Mouse (Mus musculus) hindbrain, embryonic 10.5 days (tissue): ENCODE data around the gene Hdac1. TPM values are rescaled to one million over a fixed set of nuclear protein-coding genes. Genes with fewer than 3 reads are reported as not detected.

Source experiments
- DNase-seq: peaks from one replicate; pipeline ENCODE4 v3.0.0-alpha.2; 2017; ENCODE audit warnings: low spot score
- H3K27ac ChIP-seq: fragments of 300-500 bp; sonication (generic); 2 replicates; pipeline ENCODE4 v1.5.1; 2016; ENCODE audit warnings: mild to moderate bottlenecking, moderate library complexity
- H3K27me3 ChIP-seq: fragments of 300-500 bp; sonication (generic); 2 replicates; pipeline ENCODE4 v1.6.1; 2016; ENCODE audit warnings: mild to moderate bottlenecking; ENCODE audit not compliant: poor library complexity, insufficient read depth, severe bottlenecking
- H3K36me3 ChIP-seq: fragments of 300-500 bp; sonication (generic); 2 replicates; pipeline ENCODE4 v1.6.1; 2016; ENCODE audit warnings: mild to moderate bottlenecking, moderate library complexity
- H3K4me1 ChIP-seq: fragments of 300-500 bp; sonication (generic); replicated peaks from 2 replicates; pipeline ENCODE4 v1.6.1; 2016; ENCODE audit warnings: mild to moderate bottlenecking
- H3K4me3 ChIP-seq: fragments of 300-500 bp; sonication (generic); 2 replicates; pipeline ENCODE4 v1.5.1; 2016; ENCODE audit warnings: mild to moderate bottlenecking, moderate library complexity
- H3K9me3 ChIP-seq: fragments of 300-500 bp; sonication (generic); 2 replicates; pipeline ENCODE4 v1.6.1; 2016; ENCODE audit warnings: mild to moderate bottlenecking, moderate library complexity
- whole genome bisulfite sequencing: fragments of 180-500 bp; shearing (Covaris S2); methylation state at CpG from one replicate; pipeline ENCODE4 v1.1.7; 2016; 5-methylcytosine and 5-hydroxymethylcytosine counted together
- polyA plus RNA-seq: library from polyadenylated mRNA; unstranded; fragments of >200 nt; fragmentation: Nextera tagmentation; extraction: Ambion mirVana; gene quantifications from 2 replicates; pipeline ENCODE4 v1.2.1, GENCODE M21; 2016

The Hdac1 gene
- polyA plus RNA-seq, 1 experiment from 2014 or later, result 241 TPM

- DNase-seq, result no peak
- Histone ChIP-seq H3K27me3 (no peaks in the 10 kb centered on the region), H3K9me3 (no peaks in the 10 kb centered on the region), H3K4me1 (peaks cover 46% of the 10 kb centered on the region), H3K27ac (no peak overlapping the region), H3K36me3 (no peaks in the 10 kb centered on the region), H3K4me3 (no peak overlapping the region)
- WGBS, result 80% methylated on average over 11 of the region's 11 CpGs
Measured at GRCm38 (mm10) chr4:129502901-129503444, 39.5 kb downstream of the Hdac1 start.

GRCm38 (mm10) chr4:129502327-129502888, 40.1 kb downstream of the Hdac1 start:
- H3K4me1 ChIP-seq, result peaks cover 42% of the 10 kb centered on the region
- no peak for DNase-seq
- H3K36me3 ChIP-seq, result no peaks in the 10 kb centered on the region
- no peak overlapping the region for H3K27ac ChIP-seq
- no peak overlapping the region for H3K4me3 ChIP-seq
- no peaks in the 10 kb centered on the region for H3K9me3 ChIP-seq
- H3K27me3 ChIP-seq, result no peaks in the 10 kb centered on the region
- 75% methylated on average over 9 of the region's 9 CpGs for WGBS

- no peaks in the 10 kb centered on the region for H3K36me3 ChIP-seq
- H3K4me1 ChIP-seq, result peaks cover 54% of the 10 kb centered on the region
- H3K27me3 ChIP-seq, result no peaks in the 10 kb centered on the region
- peak overlapping the region; percentile 87 for H3K27ac ChIP-seq
- WGBS, result 2% methylated on average over 49 of the region's 49 CpGs
- H3K9me3 ChIP-seq, result no peaks in the 10 kb centered on the region
- peak overlapping the region; percentile 67 for H3K4me3 ChIP-seq
- DNase-seq, result peak; percentile 96
Measured at GRCm38 (mm10) chr4:129500607-129501566, 41.6 kb downstream of the Hdac1 start.

- no peak for DNase-seq
- no peaks in the 10 kb centered on the region for H3K36me3 ChIP-seq
- peak overlapping the region; percentile 67 for H3K4me3 ChIP-seq
- 79% methylated on average over 8 of the region's 8 CpGs for WGBS
- H3K27ac ChIP-seq, result peak overlapping the region; percentile 87
- no peaks in the 10 kb centered on the region for H3K27me3 ChIP-seq
- H3K9me3 ChIP-seq, result no peaks in the 10 kb centered on the region
- peaks cover 59% of the 10 kb centered on the region for H3K4me1 ChIP-seq
Measured at GRCm38 (mm10) chr4:129500017-129500416, 42.5 kb downstream of the Hdac1 start.

- Histone ChIP-seq H3K4me3 (no peak overlapping the region), H3K9me3 (no peaks in the 10 kb centered on the region), H3K27ac (peak overlapping the region; percentile 66), H3K27me3 (no peaks in the 10 kb centered on the region), H3K4me1 (peaks cover 52% of the 10 kb centered on the region), H3K36me3 (no peaks in the 10 kb centered on the region)
- DNase-seq, result no peak
- 68% methylated on average over 3 of the region's 3 CpGs for WGBS
Measured at GRCm38 (mm10) chr4:129498941-129499340, 43.6 kb downstream of the Hdac1 start.

- DNase-seq, result no peak
- Histone ChIP-seq H3K36me3 (no peaks in the 10 kb centered on the region), H3K27me3 (peaks cover 14% of the 10 kb centered on the region), H3K4me1 (peaks cover 50% of the 10 kb centered on the region), H3K9me3 (no peaks in the 10 kb centered on the region), H3K27ac (peak overlapping the region; percentile 62), H3K4me3 (no peak overlapping the region)
- 43% methylated on average over 6 of the region's 6 CpGs for WGBS
Measured at GRCm38 (mm10) chr4:129496631-129497030, 45.9 kb downstream of the Hdac1 start.

- Histone ChIP-seq H3K9me3 (no peaks in the 10 kb centered on the region), H3K4me1 (peaks cover 51% of the 10 kb centered on the region), H3K27ac (peak overlapping the region; percentile 62), H3K4me3 (no peak overlapping the region), H3K27me3 (peaks cover 22% of the 10 kb centered on the region), H3K36me3 (no peaks in the 10 kb centered on the region)
- 32% methylated on average over 16 of the region's 16 CpGs for WGBS
- DNase-seq, result no peak
Measured at GRCm38 (mm10) chr4:129495672-129496562, 46.6 kb downstream of the Hdac1 start.

GRCm38 (mm10) chr4:129494681-129495080, 47.8 kb downstream of the Hdac1 start:
- H3K4me1 ChIP-seq, result peaks cover 46% of the 10 kb centered on the region
- 76% methylated on average over 7 of the region's 7 CpGs for WGBS
- H3K4me3 ChIP-seq, result peak overlapping the region; percentile 9; the same call in 1 of the 2 replicates
- 0 out of 2 replicates have a peak, but pooled peaks cover 2% of the 10 kb centered on the region for H3K36me3 ChIP-seq
- peaks cover 34% of the 10 kb centered on the region for H3K27me3 ChIP-seq
- no peak overlapping the region for H3K27ac ChIP-seq
- no peak for DNase-seq
- H3K9me3 ChIP-seq, result no peaks in the 10 kb centered on the region

- H3K36me3 ChIP-seq, result peaks cover 35% of the 10 kb centered on the region
- DNase-seq, result peak; percentile 51
- peaks cover 27% of the 10 kb centered on the region for H3K4me1 ChIP-seq
- H3K27me3 ChIP-seq, result peaks cover 42% of the 10 kb centered on the region
- WGBS, result 3% methylated on average over 70 of the region's 70 CpGs
- H3K27ac ChIP-seq, result peak within 1 kb of the TSS; percentile 16; the same call in 1 of the 2 replicates
- peak within 1 kb of the TSS; percentile 51 for H3K4me3 ChIP-seq
- no peaks in the 10 kb centered on the region for H3K9me3 ChIP-seq
Measured at GRCm38 (mm10) chr4:129490972-129491880, 51.3 kb downstream of the Hdac1 start, which contains the start of the genes Tssk3 and Fam229a. Gene Tssk3, minus strand, starts transcription at chr4:129491022. Gene Fam229a, plus strand, starts transcription at chr4:129491190.

GRCm38 (mm10) chr4:129481090-129481489, 61.4 kb downstream of the Hdac1 start:
- WGBS, result 93% methylated on average over 1 of the region's 1 CpGs
- no peaks in the 10 kb centered on the region for H3K27me3 ChIP-seq

GRCm38 (mm10) chr4:129479863-129480262, 62.6 kb downstream of the Hdac1 start:
- no peak for DNase-seq
- Histone ChIP-seq H3K27ac (no peak overlapping the region), H3K27me3 (no peaks in the 10 kb centered on the region), H3K4me3 (no peak overlapping the region), H3K4me1 (peaks cover 9% of the 10 kb centered on the region), H3K9me3 (no peaks in the 10 kb centered on the region), H3K36me3 (peaks cover 98% of the 10 kb centered on the region)
- 93% methylated on average over 3 of the region's 3 CpGs for whole genome bisulfite sequencing

More at GRCm38 (mm10) chr4:129481090-129481489, 61.4 kb downstream of the Hdac1 start:
- H3K4me1 ChIP-seq, result peaks cover 6% of the 10 kb centered on the region; the same call in 1 of the 2 replicates
- peaks cover 99% of the 10 kb centered on the region for H3K36me3 ChIP-seq
- H3K9me3 ChIP-seq, result no peaks in the 10 kb centered on the region
- DNase-seq, result no peak
- no peak overlapping the region for H3K27ac ChIP-seq
- no peak overlapping the region for H3K4me3 ChIP-seq
